Mouse (Mus musculus) splenic B cell, adult 2 months (primary cell): ENCODE results near the gene Speer4e.
"Not testable (repeated sequence)": the region's sequence is repeated elsewhere in the genome, so short reads cannot be mapped to it uniquely, and the experiment has no call there.

Experiments used
- DNase-seq: peaks from one replicate; pipeline ENCODE4 v3.0.0-alpha.2; 2011; ENCODE audit warnings: low read depth, low spot score
- H3K27me3 ChIP-seq: 2 replicates; pipeline ENCODE4 v1.6.1; 2012; ENCODE audit warnings: mild to moderate bottlenecking, low read length, moderate library complexity, mixed read lengths; ENCODE audit not compliant: control insufficient read depth, poor library complexity, insufficient read depth, severe bottlenecking
- H3K36me3 ChIP-seq: 2 replicates; pipeline ENCODE4 v1.6.1; 2012; ENCODE audit warnings: mild to moderate bottlenecking, low read length, moderate library complexity, mixed read lengths; ENCODE audit not compliant: control insufficient read depth, poor library complexity, insufficient read depth, severe bottlenecking

The Speer4e gene

GRCm38 (mm10) chr5:14938329-14938728 is at the start of gene Speer4e:
Gene Speer4e (minus strand): TSS chr5:14938429.
- not testable (repeated sequence) for DNase-seq, H3K27me3 ChIP-seq, H3K36me3 ChIP-seq

GRCm38 (mm10) chr5:14986649-14987387 is 48.6 kb upstream of the Speer4e start:
- not testable (repeated sequence) for H3K36me3 ChIP-seq, H3K27me3 ChIP-seq, DNase-seq

GRCm38 (mm10) chr5:14978835-14979234 is 40.6 kb upstream of the Speer4e start, which contains the start of gene Gm10354:
Gene Gm10354 (minus strand): TSS chr5:14978935.
- H3K27me3 ChIP-seq, H3K36me3 ChIP-seq, DNase-seq: not testable (repeated sequence)

- H3K36me3 ChIP-seq: not testable (repeated sequence)
Observed at GRCm38 (mm10) chr5:14977368-14977767, 39.1 kb upstream of the Speer4e start.

GRCm38 (mm10) chr5:14975294-14975693 is 37.1 kb upstream of the Speer4e start:
- not testable (repeated sequence) for DNase-seq, H3K27me3 ChIP-seq, H3K36me3 ChIP-seq

More at GRCm38 (mm10) chr5:14977368-14977767, 39.1 kb upstream of the Speer4e start:
- not testable (repeated sequence) for H3K27me3 ChIP-seq, DNase-seq

GRCm38 (mm10) chr5:14972841-14973240 is 34.6 kb upstream of the Speer4e start:
- H3K36me3 ChIP-seq, DNase-seq, H3K27me3 ChIP-seq: not testable (repeated sequence)

- not testable (repeated sequence) for H3K36me3 ChIP-seq, H3K27me3 ChIP-seq, DNase-seq
Observed at GRCm38 (mm10) chr5:14963821-14964220, 25.6 kb upstream of the Speer4e start.

GRCm38 (mm10) chr5:14961502-14961901 is 23.3 kb upstream of the Speer4e start:
- H3K36me3 ChIP-seq, H3K27me3 ChIP-seq, DNase-seq: not testable (repeated sequence)

GRCm38 (mm10) chr5:14955928-14956706 is 17.9 kb upstream of the Speer4e start:
- H3K36me3 ChIP-seq, DNase-seq, H3K27me3 ChIP-seq: not testable (repeated sequence)

- H3K36me3 ChIP-seq, H3K27me3 ChIP-seq, DNase-seq: not testable (repeated sequence)
Observed at GRCm38 (mm10) chr5:14953587-14953986, 15.4 kb upstream of the Speer4e start.

- not testable (repeated sequence) for DNase-seq, H3K36me3 ChIP-seq, H3K27me3 ChIP-seq
Observed at GRCm38 (mm10) chr5:14952749-14953148, 14.5 kb upstream of the Speer4e start.

GRCm38 (mm10) chr5:14951822-14952221 is 13.6 kb upstream of the Speer4e start:
- not testable (repeated sequence) for H3K36me3 ChIP-seq, H3K27me3 ChIP-seq, DNase-seq

- not testable (repeated sequence) for H3K27me3 ChIP-seq, H3K36me3 ChIP-seq, DNase-seq
Observed at GRCm38 (mm10) chr5:14947482-14948198, 9.4 kb upstream of the Speer4e start.

- not testable (repeated sequence) for H3K27me3 ChIP-seq, DNase-seq, H3K36me3 ChIP-seq
Observed at GRCm38 (mm10) chr5:14945524-14945923, 7.3 kb upstream of the Speer4e start.

- H3K27me3 ChIP-seq, DNase-seq, H3K36me3 ChIP-seq: not testable (repeated sequence)
Observed at GRCm38 (mm10) chr5:14941043-14941442, 2.8 kb upstream of the Speer4e start.
